Mouse (Mus musculus): ENCODE results near the gene Olfr476. TPM values are rescaled to one million over a fixed set of nuclear protein-coding genes. Genes with fewer than 3 reads are reported as not detected.
"Not testable (repeated sequence)": the region's sequence is repeated elsewhere in the genome, so short reads cannot be mapped to it uniquely, and the experiment has no call there.

Olfr476 gene
- polyA plus RNA-seq (2012; rRNA removed) = not detected in 2 replicates

DNA sequence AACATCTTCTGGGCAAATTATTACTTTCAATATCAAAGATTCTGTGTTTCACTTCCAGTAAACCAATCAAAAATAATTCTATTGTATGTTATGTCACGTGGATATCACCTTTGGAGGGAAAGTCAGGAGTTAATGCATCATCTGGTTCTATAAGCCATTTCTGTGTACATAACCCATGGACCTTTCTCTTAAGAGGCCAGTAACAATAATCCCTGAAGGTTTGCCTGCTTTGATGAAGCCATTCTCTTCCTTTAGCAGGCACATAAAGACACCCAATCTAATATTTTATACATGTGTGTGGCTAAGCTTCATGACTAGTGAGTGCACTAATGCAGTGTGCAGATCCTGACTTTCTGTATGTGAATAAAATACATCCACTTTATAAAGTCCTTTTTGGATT lies at the start of gene Olfr476:
TSS of gene Olfr476 (plus strand) at position 301 of the 400 bp plus-strand sequence.
- Histone ChIP-seq H3K27ac (ENCODE audit: control insufficient read depth, insufficient read depth, low read depth, low read length) (no peak within 1 kb of the TSS), H3K4me1 (ENCODE audit: control insufficient read depth, insufficient read depth, low read length) (no peaks in the 10 kb centered on the region), H3K4me3 (ENCODE audit: control insufficient read depth, low read depth, low read length) (no peak within 1 kb of the TSS), H3K36me3 (ENCODE audit: control insufficient read depth, insufficient read depth, low read length) (no peaks in the 10 kb centered on the region), H3K27me3 (ENCODE audit: control insufficient read depth, insufficient read depth, low read length) (no peaks in the 10 kb centered on the region)
- no peak for TF ChIP-seq CTCF (IDR thresholded peaks at IDR 0.05; ENCODE audit: control insufficient read depth, insufficient read depth, insufficient replicate concordance, low read depth, low read length)
- TF ChIP-seq POLR2A (IDR thresholded peaks at IDR 0.05; ENCODE audit: control insufficient read depth, low read depth, low read length) = no peak

DNA sequence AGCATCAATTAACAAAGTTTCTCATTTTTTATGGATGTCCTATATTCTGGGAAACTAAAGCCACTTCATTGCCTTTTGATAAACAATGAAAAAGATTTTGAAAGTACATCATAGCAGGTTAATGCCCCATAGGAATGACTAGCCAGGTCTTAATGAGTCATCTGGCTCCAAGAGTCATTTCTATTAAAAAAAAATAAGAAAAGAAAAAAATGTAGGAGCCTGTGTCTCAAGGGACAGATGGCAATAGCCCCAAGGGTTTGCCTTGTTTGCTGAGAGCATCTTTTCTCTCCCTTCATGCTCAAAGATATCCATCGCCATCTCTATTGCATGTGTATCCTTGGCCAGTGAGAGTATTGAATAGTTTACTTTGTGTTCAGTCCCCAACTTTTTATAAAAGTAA lies 34.5 kb upstream of the Olfr476 start, which contains the start of gene Olfr473:
TSS of gene Olfr473 (plus strand) at position 301 of the 400 bp plus-strand sequence.
- H3K27ac ChIP-seq (ENCODE audit: control insufficient read depth, insufficient read depth, low read depth, low read length) = no peak within 1 kb of the TSS
- TF ChIP-seq CTCF (IDR thresholded peaks at IDR 0.05; ENCODE audit: control insufficient read depth, insufficient read depth, insufficient replicate concordance, low read depth, low read length) (no peak), POLR2A (IDR thresholded peaks at IDR 0.05; ENCODE audit: control insufficient read depth, low read depth, low read length) (no peak)

DNA sequence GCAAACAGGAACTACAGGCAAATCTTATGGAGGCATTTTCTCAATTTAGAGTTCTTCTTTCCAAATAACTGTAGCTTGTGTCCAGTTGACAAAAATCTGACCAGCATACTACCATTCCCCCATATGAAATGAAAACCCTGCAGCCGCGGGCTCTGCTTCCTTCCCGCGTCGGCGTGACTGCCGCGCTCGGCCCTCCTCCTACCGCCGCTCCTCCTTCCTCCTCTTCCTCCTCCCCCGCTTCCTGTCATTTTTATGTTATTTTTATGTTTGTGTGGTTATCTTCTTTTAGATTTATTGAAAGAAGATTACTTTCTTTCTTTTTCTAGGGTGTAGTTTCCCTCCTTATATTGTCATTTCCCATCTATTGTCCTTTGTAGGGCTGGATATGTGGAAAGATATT lies 12.1 kb upstream of the Olfr476 start:
- not testable (repeated sequence) for H3K27me3 ChIP-seq (ENCODE audit: control insufficient read depth, insufficient read depth, low read length)

More for the DNA sequence above, 34.5 kb upstream of the Olfr476 start, which contains the start of gene Olfr473:
- Histone ChIP-seq H3K36me3 (ENCODE audit: control insufficient read depth, insufficient read depth, low read length) (no peaks in the 10 kb centered on the region), H3K27me3 (ENCODE audit: control insufficient read depth, insufficient read depth, low read length) (no peaks in the 10 kb centered on the region), H3K4me3 (ENCODE audit: control insufficient read depth, low read depth, low read length) (no peak within 1 kb of the TSS), H3K4me1 (ENCODE audit: control insufficient read depth, insufficient read depth, low read length) (no peaks in the 10 kb centered on the region)

DNA sequence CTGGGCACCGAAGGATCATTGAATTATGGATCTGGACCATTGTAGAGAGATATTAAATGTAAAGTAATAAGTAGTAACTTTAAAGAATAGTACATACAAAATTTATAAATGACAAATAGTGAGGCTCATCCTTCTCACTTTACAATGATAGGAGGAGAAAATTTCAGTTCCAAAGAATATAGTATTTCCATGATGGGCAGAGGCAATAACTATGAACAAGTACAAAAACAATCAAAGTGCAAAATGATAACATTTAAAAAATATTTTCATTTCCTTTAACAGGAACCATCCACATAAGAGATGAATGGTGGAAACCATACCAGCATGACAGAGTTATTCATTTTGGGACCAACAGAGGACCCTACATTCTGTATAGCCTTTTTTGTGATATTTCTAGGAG lies 10.3 kb upstream of the Olfr476 start, which contains the start of gene Olfr474:
TSS of gene Olfr474 (plus strand) at position 301 of the 400 bp plus-strand sequence.
- Histone ChIP-seq H3K4me3 (ENCODE audit: control insufficient read depth, low read depth, low read length) (no peak within 1 kb of the TSS), H3K36me3 (ENCODE audit: control insufficient read depth, insufficient read depth, low read length) (no peaks in the 10 kb centered on the region), H3K27me3 (ENCODE audit: control insufficient read depth, insufficient read depth, low read length) (no peaks in the 10 kb centered on the region), H3K27ac (ENCODE audit: control insufficient read depth, insufficient read depth, low read depth, low read length) (no peak within 1 kb of the TSS), H3K4me1 (ENCODE audit: control insufficient read depth, insufficient read depth, low read length) (no peaks in the 10 kb centered on the region)
- TF ChIP-seq POLR2A (IDR thresholded peaks at IDR 0.05; ENCODE audit: control insufficient read depth, low read depth, low read length) (no peak), CTCF (IDR thresholded peaks at IDR 0.05; ENCODE audit: control insufficient read depth, insufficient read depth, insufficient replicate concordance, low read depth, low read length) (no peak)

More for the DNA sequence above, 12.1 kb upstream of the Olfr476 start:
- H3K4me3 ChIP-seq (ENCODE audit: control insufficient read depth, low read depth, low read length); H3K36me3 ChIP-seq (ENCODE audit: control insufficient read depth, insufficient read depth, low read length); H3K4me1 ChIP-seq (ENCODE audit: control insufficient read depth, insufficient read depth, low read length); H3K27ac ChIP-seq (ENCODE audit: control insufficient read depth, insufficient read depth, low read depth, low read length): not testable (repeated sequence)

DNA sequence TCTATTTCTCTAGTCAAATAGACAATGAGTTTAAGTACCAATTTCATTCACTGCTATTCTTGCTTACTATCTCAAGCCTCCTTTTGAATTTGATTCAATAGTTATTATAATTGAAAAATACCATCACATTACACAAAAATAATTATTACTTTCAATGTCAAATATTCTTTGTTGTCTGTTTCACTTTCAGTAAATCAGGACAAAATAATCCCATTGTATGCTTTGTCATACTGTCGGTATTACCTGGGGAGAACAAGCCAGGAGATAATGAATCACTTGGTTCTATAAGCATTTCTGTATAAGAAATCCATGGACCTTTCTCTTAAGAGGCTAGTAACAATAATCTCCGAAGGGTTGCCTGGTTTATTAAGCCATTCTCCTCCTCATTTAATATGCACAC lies 21.8 kb downstream of the Olfr476 start, which contains the start of gene Olfr477:
TSS of gene Olfr477 (plus strand) at position 301 of the 400 bp plus-strand sequence.
- Histone ChIP-seq H3K27me3 (ENCODE audit: control insufficient read depth, insufficient read depth, low read length) (no peaks in the 10 kb centered on the region), H3K4me3 (ENCODE audit: control insufficient read depth, low read depth, low read length) (no peak within 1 kb of the TSS), H3K4me1 (ENCODE audit: control insufficient read depth, insufficient read depth, low read length) (no peaks in the 10 kb centered on the region), H3K27ac (ENCODE audit: control insufficient read depth, insufficient read depth, low read depth, low read length) (no peak within 1 kb of the TSS), H3K36me3 (ENCODE audit: control insufficient read depth, insufficient read depth, low read length) (no peaks in the 10 kb centered on the region)
- no peak for TF ChIP-seq POLR2A (IDR thresholded peaks at IDR 0.05; ENCODE audit: control insufficient read depth, low read depth, low read length)
- no peak for TF ChIP-seq CTCF (IDR thresholded peaks at IDR 0.05; ENCODE audit: control insufficient read depth, insufficient read depth, insufficient replicate concordance, low read depth, low read length)

DNA sequence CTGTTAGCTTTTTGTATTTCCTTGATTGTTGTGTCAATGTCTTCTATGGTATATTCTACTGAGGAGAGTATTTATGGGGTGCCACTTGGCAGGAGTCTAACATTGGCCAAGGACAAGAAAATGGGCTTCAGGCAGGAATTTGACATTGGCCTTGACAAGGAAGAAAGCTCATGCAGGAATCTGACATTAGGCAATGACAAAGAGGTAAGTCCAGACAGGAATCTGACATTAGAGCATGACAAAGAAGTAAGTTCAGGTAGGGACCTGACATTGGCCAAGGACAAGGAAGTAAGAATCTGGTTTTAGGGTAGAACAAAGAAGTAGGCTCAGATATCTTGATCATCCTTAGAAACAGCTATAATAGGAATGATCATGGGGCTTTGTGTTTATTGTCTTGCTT lies 49.7 kb downstream of the Olfr476 start:
- not testable (repeated sequence) for H3K27ac ChIP-seq (ENCODE audit: control insufficient read depth, insufficient read depth, low read depth, low read length); H3K36me3 ChIP-seq (ENCODE audit: control insufficient read depth, insufficient read depth, low read length); H3K4me1 ChIP-seq (ENCODE audit: control insufficient read depth, insufficient read depth, low read length); H3K27me3 ChIP-seq (ENCODE audit: control insufficient read depth, insufficient read depth, low read length); H3K4me3 ChIP-seq (ENCODE audit: control insufficient read depth, low read depth, low read length)

Other genes with a start within 250 kb of the Olfr476 start
- gene Cyb5r2, start 206.8 kb upstream of the Olfr476 start, polyA plus RNA-seq (2012; rRNA removed) = 13.2 and 14.8 TPM in 2 replicates
- not detected in 2 replicates for gene Ovch2, start 163.6 kb upstream of the Olfr476 start, polyA plus RNA-seq (2012; rRNA removed)
- not detected in 2 replicates for gene Olfr467, start 152.5 kb upstream of the Olfr476 start, polyA plus RNA-seq (2012; rRNA removed)
- not detected in 2 replicates for gene Olfr469, start 139.3 kb upstream of the Olfr476 start, polyA plus RNA-seq (2012; rRNA removed)
- not detected in 2 replicates for gene Olfr470, start 117.3 kb upstream of the Olfr476 start, polyA plus RNA-seq (2012; rRNA removed)
- gene Olfr472, start 66.9 kb upstream of the Olfr476 start, polyA plus RNA-seq (2012; rRNA removed) = 0.01 TPM in 1 of 2 replicates, not detected in the other
- not detected in 2 replicates for gene Olfr473, start 34.4 kb upstream of the Olfr476 start, polyA plus RNA-seq (2012; rRNA removed)
- gene Olfr474, start 10.2 kb upstream of the Olfr476 start, polyA plus RNA-seq (2012; rRNA removed) = not detected in 2 replicates
- gene Olfr477, start 21.9 kb downstream of the Olfr476 start, polyA plus RNA-seq (2012; rRNA removed) = not detected in 2 replicates
- not detected in 2 replicates for gene Olfr478, start 69.2 kb downstream of the Olfr476 start, polyA plus RNA-seq (2012; rRNA removed)
- gene Olfr479, start 85.9 kb downstream of the Olfr476 start, polyA plus RNA-seq (2012; rRNA removed) = not detected in 2 replicates
- not detected in 2 replicates for gene Olfr480, start 102.5 kb downstream of the Olfr476 start, polyA plus RNA-seq (2012; rRNA removed)
- not detected in 2 replicates for gene Olfr481, start 115.1 kb downstream of the Olfr476 start, polyA plus RNA-seq (2012; rRNA removed)
- not detected in 2 replicates for gene Olfr482, start 132.8 kb downstream of the Olfr476 start, polyA plus RNA-seq (2012; rRNA removed)
- not detected in 2 replicates for gene Olfr483, start 136.0 kb downstream of the Olfr476 start, polyA plus RNA-seq (2012; rRNA removed)
- not detected in 2 replicates for gene Olfr484, start 162.6 kb downstream of the Olfr476 start, polyA plus RNA-seq (2012; rRNA removed)
- not detected in 2 replicates for gene Olfr485, start 195.1 kb downstream of the Olfr476 start, polyA plus RNA-seq (2012; rRNA removed)
- not detected in 2 replicates for gene Olfr486, start 207.9 kb downstream of the Olfr476 start, polyA plus RNA-seq (2012; rRNA removed)
- not detected in 2 replicates for gene Olfr487, start 249.8 kb downstream of the Olfr476 start, polyA plus RNA-seq (2012; rRNA removed)